Mouse (Mus musculus) liver, adult 2 months (tissue): ENCODE data around the gene Sema4d.

ENCODE experiments used
- CTCF ChIP-seq: fragments of 200-500 bp; IDR thresholded peaks from 2 replicates; pipeline ENCODE4 v1.5.1; 2011; ENCODE audit warnings: low read depth, low read length, control low read depth
- POLR2A ChIP-seq: fragments of 200-500 bp; IDR thresholded peaks from 2 replicates; pipeline ENCODE4 v1.6.1; 2011; ENCODE audit warnings: low read length, control low read depth; ENCODE audit not compliant: insufficient read depth; ENCODE audit errors: extremely low read depth

DNA sequence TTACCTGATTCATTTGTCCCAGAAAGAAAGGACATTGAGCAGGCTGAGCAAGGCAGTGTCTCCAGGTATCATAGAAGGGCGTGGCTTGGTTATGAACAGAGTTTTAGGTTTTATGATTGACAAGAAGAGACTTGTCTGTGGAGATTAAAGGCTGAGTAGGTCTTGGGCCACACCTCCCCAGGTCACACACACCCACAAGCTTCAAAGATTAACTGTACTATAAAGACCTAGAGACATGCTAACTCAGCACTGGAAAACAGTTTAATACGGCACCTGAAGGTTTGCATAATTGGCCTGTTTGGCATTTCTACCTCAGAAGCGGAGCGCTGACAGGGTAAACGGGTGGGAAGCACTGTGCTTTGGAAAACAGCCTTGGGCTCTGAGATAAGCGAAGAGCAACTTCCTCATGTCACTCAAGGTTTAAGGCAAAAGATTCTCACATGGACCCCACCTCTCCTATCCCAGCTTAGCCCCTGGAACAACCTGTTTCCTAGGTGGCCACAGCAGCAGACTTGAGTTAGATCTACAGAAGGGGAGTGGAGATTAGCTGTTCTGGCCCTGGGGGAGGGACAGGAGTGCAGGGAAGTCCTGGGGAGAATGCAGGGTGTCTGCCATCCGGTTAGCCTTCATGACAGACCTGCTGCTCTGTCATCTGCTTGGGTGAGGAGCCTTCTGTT lies 108.1 kb downstream of the Sema4d start:
- TF ChIP-seq POLR2A (no peak), CTCF (no peak)
